In genomic region chr2:106744086-106744485, GRCm38 (mm10) we compare ENCODE assay signal across 12 mouse cellular contexts.
"Had no signal": no experiment of that assay in that cellular context is flagged by ENCODE, and none has a peak within 500 bp of the region (broad histone marks: within the 10 kb centered on the region; RNA-seq: fewer than 3 reads in every experiment).

No protein-coding gene starts in this region.

- H3K4me3 ChIP-seq: kidney, embryonic 15.5 days; limb, embryonic 15.5 days; liver, embryonic 12.5 days; megakaryocyte, embryonic 14.5 days had no signal

- H3K36me3 ChIP-seq: kidney, embryonic 15.5 days; limb, embryonic 15.5 days; liver, embryonic 12.5 days had no signal

- H3K4me2 ChIP-seq: kidney, embryonic 15.5 days; limb, embryonic 15.5 days; liver, embryonic 12.5 days; lung, embryonic 14.5 days; midbrain, embryonic 11.5 days had no signal

- H3K27ac ChIP-seq: kidney, embryonic 15.5 days; limb, embryonic 15.5 days; liver, embryonic 12.5 days had no signal

- H3K4me1 ChIP-seq: limb, embryonic 15.5 days; megakaryocyte, embryonic 14.5 days had no signal

- DNase-seq: layer of hippocampus, postnatal 36 days; lung, postnatal 10 days; lung, postnatal 4 days; spleen, adult 18-20 months; thymus, adult 18-20 months; thymus, postnatal 14 days had no signal

- H3K27me3 ChIP-seq: limb, embryonic 15.5 days; liver, embryonic 12.5 days; megakaryocyte, embryonic 14.5 days had no signal

- H3K9me3 ChIP-seq: kidney, embryonic 15.5 days; limb, embryonic 15.5 days; liver, embryonic 12.5 days had no signal

- ATAC-seq: liver, embryonic 12.5 days had no signal

- H3K9ac ChIP-seq: kidney, embryonic 15.5 days; limb, embryonic 15.5 days; liver, embryonic 12.5 days; lung, embryonic 14.5 days had no signal
